Mouse (Mus musculus) CD8-positive naive resting alpha-beta T cell, adult 2 months (primary cell): ENCODE results near the gene Exoc6.

Source experiments
- DNase-seq, 2 experiments: peaks; one replicate each; pipeline ENCODE4 v3.0.0; 2022; ENCODE audit warnings: low read depth in 2 of 2, low spot score in 2 of 2

Gene Exoc6

GRCm38 (mm10) chr19:37719166-37719565 lies 168.9 kb downstream of the Exoc6 start:
- DNase-seq: no peak

- no peak for DNase-seq
Observed at GRCm38 (mm10) chr19:37724591-37724990, 174.4 kb downstream of the Exoc6 start.

- DNase-seq: no peak
Observed at GRCm38 (mm10) chr19:37726585-37726984, 176.4 kb downstream of the Exoc6 start.

DNA sequence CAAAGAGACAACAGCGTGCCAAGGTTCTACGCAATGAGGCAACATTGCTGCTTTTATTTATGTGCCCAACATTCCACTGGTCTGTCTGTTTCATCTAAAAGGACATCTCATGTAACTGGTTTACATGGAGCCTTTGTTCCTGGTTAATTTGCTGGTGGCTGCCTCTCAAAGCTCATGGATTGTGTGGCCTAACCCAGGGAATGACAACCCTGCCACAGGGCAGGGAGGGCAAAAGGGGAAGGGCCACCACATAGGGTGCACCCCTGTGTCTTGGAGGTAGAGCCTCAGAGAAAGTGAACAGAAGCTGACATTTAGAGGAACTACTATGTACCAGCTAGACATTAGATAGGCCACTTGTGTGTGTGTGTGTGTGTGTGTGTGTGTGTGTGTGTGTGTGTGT lies 177.1 kb downstream of the Exoc6 start:
- no peak for DNase-seq
